Mouse (Mus musculus): ENCODE measurements at regions not wholly inside any gene's neighbourhood (a gene's known extent, or its start where the extent isn't known, plus 50 kb on each side); places are given as distances from the start of the nearest gene placed in this dataset.

- DNase-seq = no peak
Measured at GRCm38 (mm10) chr10:99679813-99680212, 79.6 kb downstream of the Csl start.

GRCm38 (mm10) chr10:99681932-99682331 is 77.5 kb downstream of the Csl start:
- no peak for DNase-seq

GRCm38 (mm10) chr10:99682350-99682749 is 77.1 kb downstream of the Csl start:
- DNase-seq = no peak

- no peak for DNase-seq
Measured at GRCm38 (mm10) chr10:99683310-99683709, 76.1 kb downstream of the Csl start.

- DNase-seq = no peak
Measured at GRCm38 (mm10) chr10:99685911-99686310, 73.5 kb downstream of the Csl start.

- no peak for DNase-seq
Measured at GRCm38 (mm10) chr10:99687011-99687410, 72.4 kb downstream of the Csl start.

- DNase-seq = no peak
Measured at GRCm38 (mm10) chr10:99697696-99698095, 61.8 kb downstream of the Csl start.

- DNase-seq = no peak
Measured at GRCm38 (mm10) chr10:99699498-99699897, 60.0 kb downstream of the Csl start.

GRCm38 (mm10) chr10:99700052-99700777 is 59.2 kb downstream of the Csl start:
- DNase-seq = no peak
